ENCODE assay signal across 8 mouse cellular contexts in genomic region chr1:135945711-135946110, GRCm38 (mm10). TPM values are rescaled to one million over a fixed set of nuclear protein-coding genes. Genes with fewer than 3 reads are reported as not detected.
DNase-seq lines count a peak whose midpoint lies in the region; ATAC-seq and TF ChIP-seq lines count a peak whose summit lies in the region.

No protein-coding gene starts in this region.

- dilution Hi-C loops in CH12.LX (cut with MboI; ENCODE audit: extremely low pct_ligation_motif_present, extremely low pct_unique_long_range_greater_than_20kb, low sequenced_read_pairs): no loop called here

- TF ChIP-seq RAD21 in CH12.LX (IDR thresholded peaks at IDR 0.05; ENCODE audit: low read depth, low read length): peak; percentile 60

- H3K4me2 ChIP-seq in heart, embryonic 11.5 days: no peak overlapping the region
- H3K4me2 ChIP-seq in CH12.LX (ENCODE audit: insufficient read depth, low read depth, poor library complexity, severe bottlenecking): no peak overlapping the region

- H3K79me2 ChIP-seq in CH12.LX (replicated peaks; ENCODE audit: control insufficient read depth, extremely low read depth, insufficient read depth, poor library complexity, severe bottlenecking): no peaks in the 10 kb centered on the region

- no peak overlapping the region for H3K9ac ChIP-seq in heart, embryonic 11.5 days (ENCODE audit: low read depth, low read length)
- no peak overlapping the region for H3K9ac ChIP-seq in CH12.LX (ENCODE audit: insufficient read depth, low read depth)

- no peaks in the 10 kb centered on the region for H3K36me3 ChIP-seq in heart, embryonic 11.5 days (ENCODE audit: control insufficient read depth, insufficient read depth, low read length)
- H3K36me3 ChIP-seq in CH12.LX (replicated peaks in 1 of 2; ENCODE audit: control insufficient read depth in 1 of 2, insufficient read depth in 1 of 2, low read length in 1 of 2): no peaks in the 10 kb centered on the region

- ATAC-seq in heart, embryonic 11.5 days (replicated peaks; ENCODE audit: insufficient number of reproducible peaks, low FRiP score, low TSS enrichment): no peak

- no peak overlapping the region for H3K27ac ChIP-seq in heart, embryonic 11.5 days (ENCODE audit: low read depth, low read length)
- H3K27ac ChIP-seq in CH12.LX (ENCODE audit: insufficient read depth, low read depth): no peak overlapping the region
- H3K27ac ChIP-seq in olfactory bulb, adult 2 months (ENCODE audit: insufficient read depth, low read depth, low read length): no peak overlapping the region

- WGBS in heart, embryonic 11.5 days (ENCODE audit: insufficient replicate concordance): 5% methylated on average over 7 of the region's 7 CpGs
- WGBS in olfactory bulb, adult 2 months: 14% methylated on average over 7 of the region's 7 CpGs

- H3K9me3 ChIP-seq in heart, embryonic 11.5 days (replicated peaks; ENCODE audit: control insufficient read depth, low read length): no peaks in the 10 kb centered on the region
- H3K9me3 ChIP-seq in CH12.LX (replicated peaks; ENCODE audit: low read length): no peaks in the 10 kb centered on the region

- TF ChIP-seq CTCF in CH12.LX (conservative IDR thresholded peaks at IDR 0.05 in 1 of 2, IDR thresholded peaks at IDR 0.05 in 1 of 2; ENCODE audit: low read depth in 2 of 2, low read length in 2 of 2): peak; percentile 88
- peak; percentile 62; the same call in 1 of the 2 replicates for TF ChIP-seq CTCF in olfactory bulb, adult 2 months (IDR thresholded peaks at IDR 0.05; ENCODE audit: insufficient read depth, low read depth, low read length)

- in situ Hi-C loops in CH12.LX (cut with MboI; ENCODE audit: low pct_ligation_motif_present, low pct_unique_long_range_greater_than_20kb, low sequenced_read_pairs): loop anchor here (5.0 kb wide), 1 partner anchor 78 kb away; no protein-coding TSS in a partner anchor

- intact Hi-C loops in gastrocnemius, postnatal 14 days (cut with DNase I; ENCODE audit: low total_unique reads): loop anchor here (2.0 kb wide), 1 partner anchor 79 kb away; no protein-coding TSS in a partner anchor
- intact Hi-C loops in left cerebral cortex, postnatal 25 days (cut with DNase I): loop anchor here (1.0 to 10.0 kb wide), 3 partner anchors 80 to 231 kb away; no protein-coding TSS in a partner anchor

- peak; percentile 44 to 58 for DNase-seq in heart, adult 18-20 months
- peak; percentile 78 for DNase-seq in CH12.LX (ENCODE audit: extremely low read depth)
- DNase-seq in brain, adult 2 months (ENCODE audit: low read depth, low spot score): peak; percentile 86
- peak; percentile 57 for DNase-seq in gastrocnemius, postnatal 14 days
- peak; percentile 37 to 59 for DNase-seq in left cerebral cortex, postnatal 25 days (ENCODE audit: low spot score in 2 of 2)
- DNase-seq in thymus, postnatal 10 days (ENCODE audit: low spot score in 2 of 2): peak; percentile 8 to 57

- no peak for TF ChIP-seq POLR2A in CH12.LX (IDR thresholded peaks at IDR 0.05; ENCODE audit: low read depth, low read length)
- TF ChIP-seq POLR2A in olfactory bulb, adult 2 months (IDR thresholded peaks at IDR 0.05; ENCODE audit: insufficient read depth, low read depth, low read length): no peak

- H3K4me3 ChIP-seq in heart, embryonic 11.5 days (ENCODE audit: low read depth, low read length): no peak overlapping the region
- H3K4me3 ChIP-seq in CH12.LX (replicated peaks in 1 of 3; ENCODE audit: low read depth in 2 of 3, low read length in 2 of 3, poor library complexity in 1 of 3): no peak overlapping the region
- no peak overlapping the region for H3K4me3 ChIP-seq in olfactory bulb, adult 2 months (ENCODE audit: insufficient read depth, low read depth, low read length)

- H3K27me3 ChIP-seq in heart, embryonic 11.5 days (ENCODE audit: control insufficient read depth, insufficient read depth, low read length): peaks cover 13% of the 10 kb centered on the region
- H3K27me3 ChIP-seq in CH12.LX (replicated peaks): peaks cover 63% of the 10 kb centered on the region

- TF ChIP-seq EP300 in CH12.LX (IDR thresholded peaks at IDR 0.05; ENCODE audit: low read length): no peak

- peaks cover 3% of the 10 kb centered on the region for H3K4me1 ChIP-seq in heart, embryonic 11.5 days (ENCODE audit: control insufficient read depth, insufficient read depth, low read length)
- H3K4me1 ChIP-seq in CH12.LX (ENCODE audit: control insufficient read depth in 1 of 2, insufficient read depth in 2 of 2): peaks cover 3 to 22% of the 10 kb centered on the region in 2 experiments
- H3K4me1 ChIP-seq in olfactory bulb, adult 2 months (ENCODE audit: control insufficient read depth, insufficient read depth, low read length): peaks cover 29% of the 10 kb centered on the region

TF ChIP-seq in CH12.LX, 34 proteins besides CTCF, POLR2A, EP300 and RAD21:
- TF ChIP-seq IRF4 (IDR thresholded peaks at IDR 0.05; ENCODE audit: low read depth, low read length) (0 out of 2 replicates have a peak, but pooled peaks have one; percentile 24), PAX5 (IDR thresholded peaks at IDR 0.05; ENCODE audit: low read length) (no peak), SIN3A (IDR thresholded peaks at IDR 0.05; ENCODE audit: low read length) (no peak), ELF1 (IDR thresholded peaks at IDR 0.05; ENCODE audit: low read depth, low read length) (peak; percentile 65), MAX (IDR thresholded peaks at IDR 0.05; ENCODE audit: low read length) (peak; percentile 58), MAFK (IDR thresholded peaks at IDR 0.05; ENCODE audit: insufficient replicate concordance, low read length) (no peak), ZKSCAN1 (IDR thresholded peaks at IDR 0.05; ENCODE audit: borderline replicate concordance, low read depth, low read length) (no peak), ZMIZ1 (IDR thresholded peaks at IDR 0.05; ENCODE audit: low read depth, low read length) (no peak), BHLHE40 (IDR thresholded peaks at IDR 0.05; ENCODE audit: low read depth, low read length) (no peak), MAZ (IDR thresholded peaks at IDR 0.05; ENCODE audit: low read depth, low read length) (no peak), MYC (IDR thresholded peaks at IDR 0.05; ENCODE audit: low read depth, low read length) (peak; percentile 80), E2F4 (IDR thresholded peaks at IDR 0.05; ENCODE audit: insufficient replicate concordance, low read depth, low read length) (no peak), JUN (IDR thresholded peaks at IDR 0.05; ENCODE audit: insufficient read depth, low read depth, low read length) (no peak), USF2 (conservative IDR thresholded peaks at IDR 0.05; ENCODE audit: low read depth, low read length) (no peak), SMC3 (IDR thresholded peaks at IDR 0.05; ENCODE audit: low read depth, low read length) (peak; percentile 69), ZNF384 (IDR thresholded peaks at IDR 0.05; ENCODE audit: low read depth, low read length) (no peak)

RNA-seq across cellular contexts. Expression of gene Pkp1, which starts 26.7 kb away (rescaled TPM):
- total RNA-seq in heart, adult 18-20 months (2021): not detected
- polyA plus RNA-seq in heart, embryonic 11.5 days (2014; fragmentation: Nextera tagmentation; extraction: Ambion mirVana): 0.03 TPM in 1 of 2 replicates, not detected in the other
- total RNA-seq in CH12.LX (2012; rRNA removed): not detected in 2 replicates
- total RNA-seq in CH12.LX (2014; rRNA removed): not detected in 2 replicates
- not detected in 2 replicates for polyA plus RNA-seq in CH12.LX (2012; ENCODE audit: insufficient read length, low read depth)
- not detected for total RNA-seq in gastrocnemius, postnatal 14 days (2021)
- under 1 TPM; 0.21 to 0.50 TPM for total RNA-seq in left cerebral cortex, postnatal 25 days (2021)
- polyA plus RNA-seq in olfactory bulb, adult 2 months (2012; ENCODE audit: insufficient read depth, insufficient read length, low replicate concordance, missing spikeins): not detected in 2 replicates

Comparison
In these comparisons a context has a peak if more than half of its experiments do, and no peak if none do; other contexts are left out.
1. DNase-seq: peak in every context shown above with its lines; median percentile 86 in brain, adult 2 months; 78 in CH12.LX; 57 in gastrocnemius, postnatal 14 days; 51 in heart, adult 18-20 months; 48 in left cerebral cortex, postnatal 25 days; 32 in thymus, postnatal 10 days.